Mouse (Mus musculus): ENCODE data around the gene Pced1a.
A peak's percentile ranks its signal among the peaks of the same experiment; 100 is the strongest.

Gene Pced1a

DNA sequence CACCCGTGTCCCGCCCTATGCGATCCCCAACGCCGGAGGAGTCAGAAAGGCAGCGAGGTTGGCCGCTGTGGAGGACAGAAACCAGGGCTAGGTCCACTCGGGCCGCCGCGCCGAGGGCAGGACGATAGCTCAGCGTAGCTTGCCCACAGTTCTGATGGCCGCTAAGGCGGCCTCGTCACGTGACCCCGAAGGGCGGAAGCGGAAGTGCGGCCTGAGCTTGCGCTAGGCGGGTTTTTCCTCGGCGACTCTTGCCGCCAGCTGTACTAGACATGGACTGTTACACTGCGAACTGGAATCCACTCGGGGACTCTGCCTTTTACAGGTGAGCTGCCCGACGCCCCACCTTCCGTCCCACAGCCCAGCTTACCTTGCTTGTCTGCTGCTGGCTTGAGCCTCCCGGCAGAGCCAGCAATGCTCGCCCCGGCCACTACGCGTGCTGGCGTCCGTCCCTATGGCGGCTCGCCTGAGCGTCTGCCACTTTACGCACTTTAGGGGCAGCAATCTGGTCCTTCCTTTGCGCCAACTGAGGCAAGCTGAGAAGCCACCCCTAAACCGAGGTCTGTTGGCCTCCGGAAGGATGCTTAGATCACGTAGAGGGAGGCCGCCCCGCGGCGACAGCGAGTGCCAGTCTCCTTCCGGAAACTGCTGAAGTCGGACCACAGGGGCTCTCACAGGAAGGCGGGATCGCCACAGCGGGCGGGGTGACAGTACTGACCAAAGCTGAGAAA, at the start of gene Pced1a, which contains the start of gene Vps16:
Gene Pced1a, minus strand, starts transcription at position 576 of the 728 bp plus-strand sequence.
Gene Vps16, plus strand, starts transcription at position 214 of the 728 bp plus-strand sequence.
- peak; percentile 93 for DNase-seq (ENCODE audit: low spot score)

DNA sequence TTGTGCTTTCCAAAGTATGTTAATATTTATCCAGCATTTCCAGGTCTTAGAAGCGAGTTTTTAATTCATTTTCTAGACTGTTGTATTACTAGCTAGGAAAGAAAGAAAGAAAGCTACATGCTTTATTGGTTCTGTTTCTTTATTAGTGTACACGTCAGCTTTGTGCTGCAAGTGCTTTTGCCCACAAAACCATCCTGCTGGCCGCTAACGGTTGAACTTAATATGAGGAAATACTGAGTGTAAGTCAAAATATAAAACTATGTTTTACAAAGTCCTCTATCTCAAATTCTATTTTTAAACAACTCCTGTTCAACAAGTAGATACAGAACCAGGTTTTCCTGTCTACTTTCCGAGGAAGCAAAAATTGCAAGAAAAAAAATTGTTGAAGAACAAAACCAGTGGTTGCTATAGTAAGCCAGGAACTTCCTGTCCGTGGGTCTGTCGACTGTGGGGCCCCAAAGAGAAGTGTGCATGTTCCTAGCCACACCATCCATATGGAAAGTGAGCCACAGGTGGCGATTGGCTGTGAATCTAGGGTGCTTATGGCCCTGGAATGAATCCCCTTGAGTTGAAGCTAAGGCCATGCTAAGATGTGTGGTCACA, 48.5 kb upstream of the Pced1a start:
- no peak for DNase-seq (ENCODE audit: low spot score)

DNA sequence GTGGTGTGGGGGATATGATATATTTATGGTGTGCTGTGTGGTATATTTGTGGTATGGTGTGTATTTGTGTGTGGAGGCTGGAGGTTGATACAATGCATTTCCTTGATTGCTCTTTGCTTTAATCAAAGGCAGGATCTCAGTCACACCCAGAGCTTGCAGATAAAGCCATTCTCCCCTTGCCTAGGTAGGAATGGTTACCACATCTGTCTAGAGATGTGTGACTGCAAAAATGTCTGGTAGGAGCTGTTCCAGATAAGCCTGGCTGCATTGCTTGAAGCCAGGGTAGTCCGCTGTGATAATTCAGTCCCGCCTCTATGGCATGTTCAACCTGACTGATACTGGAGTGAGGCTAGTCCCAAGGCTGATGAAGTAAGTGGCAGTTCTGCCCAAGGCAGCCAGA, 45.4 kb upstream of the Pced1a start:
- DNase-seq (ENCODE audit: low spot score), result no peak

DNA sequence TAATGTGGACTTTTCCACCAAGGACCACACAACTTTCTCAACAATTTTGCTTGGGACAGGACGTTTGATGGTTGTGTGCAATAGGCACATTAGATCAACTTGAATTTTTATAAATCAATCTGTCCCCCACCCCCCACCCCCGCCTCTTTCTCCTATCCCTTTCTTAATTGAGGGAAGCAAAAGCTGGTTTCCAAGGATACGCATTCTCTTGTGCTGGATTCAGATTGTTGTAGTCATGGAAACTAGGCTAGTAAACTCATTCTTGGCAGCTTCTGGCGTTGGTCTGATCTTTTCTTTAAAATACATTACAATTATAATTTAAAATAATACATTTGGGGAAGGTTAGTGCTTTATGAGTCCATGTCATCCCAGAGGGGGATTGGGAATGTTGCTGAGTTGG, 44.9 kb upstream of the Pced1a start:
- DNase-seq (ENCODE audit: low spot score), result peak; percentile 68

GRCm38 (mm10) chr2:130466438-130466837, 41.9 kb upstream of the Pced1a start:
- DNase-seq (ENCODE audit: low spot score), result no peak

GRCm38 (mm10) chr2:130461287-130462071, 37.0 kb upstream of the Pced1a start:
- no peak for DNase-seq (ENCODE audit: low spot score)

DNA sequence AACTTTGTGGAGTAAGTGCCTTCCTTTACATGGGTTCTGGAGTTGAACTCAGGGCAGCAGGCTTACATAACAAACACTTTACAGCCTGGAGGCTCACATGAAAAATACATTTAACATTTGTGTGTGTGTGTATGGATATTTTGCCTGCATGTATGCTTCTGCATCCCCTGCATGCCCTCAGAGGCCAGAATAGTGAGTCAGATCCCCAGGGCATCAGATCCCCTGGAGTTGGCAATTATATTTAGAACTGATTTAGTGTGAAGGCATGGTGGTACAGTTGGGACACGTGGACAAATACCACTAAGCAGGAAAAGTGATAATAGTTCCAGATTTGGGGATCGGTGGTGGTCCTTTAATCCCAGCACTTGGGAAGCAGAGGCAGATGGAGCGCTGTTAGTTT, 35.1 kb upstream of the Pced1a start:
- DNase-seq (ENCODE audit: low spot score), result no peak

GRCm38 (mm10) chr2:130457871-130458270, 33.4 kb upstream of the Pced1a start:
- no peak for DNase-seq (ENCODE audit: low spot score)

GRCm38 (mm10) chr2:130454748-130455370, 30.4 kb upstream of the Pced1a start:
- no peak for DNase-seq (ENCODE audit: low spot score)

GRCm38 (mm10) chr2:130453421-130453820, 28.9 kb upstream of the Pced1a start:
- no peak for DNase-seq (ENCODE audit: low spot score)

DNA sequence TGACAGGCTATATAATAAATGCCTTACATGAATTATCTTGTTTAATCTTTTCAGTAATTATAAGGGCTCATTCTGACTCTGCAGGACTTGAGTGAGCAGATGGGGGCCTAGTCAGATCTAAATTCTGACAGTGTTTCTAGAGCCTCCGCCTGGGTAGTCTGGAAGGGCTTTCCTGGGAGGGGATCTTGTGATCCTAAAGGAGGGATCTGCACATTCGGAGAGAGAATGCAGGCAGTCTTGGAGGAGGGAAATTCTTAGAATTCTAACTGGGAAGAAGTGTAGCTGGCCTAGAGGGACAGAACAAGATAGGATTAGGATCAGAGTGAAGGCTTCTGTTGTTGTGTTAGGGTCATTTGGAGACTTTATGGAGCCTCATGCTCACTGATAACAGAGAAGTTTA, 27.8 kb upstream of the Pced1a start:
- DNase-seq (ENCODE audit: low spot score), result no peak

DNA sequence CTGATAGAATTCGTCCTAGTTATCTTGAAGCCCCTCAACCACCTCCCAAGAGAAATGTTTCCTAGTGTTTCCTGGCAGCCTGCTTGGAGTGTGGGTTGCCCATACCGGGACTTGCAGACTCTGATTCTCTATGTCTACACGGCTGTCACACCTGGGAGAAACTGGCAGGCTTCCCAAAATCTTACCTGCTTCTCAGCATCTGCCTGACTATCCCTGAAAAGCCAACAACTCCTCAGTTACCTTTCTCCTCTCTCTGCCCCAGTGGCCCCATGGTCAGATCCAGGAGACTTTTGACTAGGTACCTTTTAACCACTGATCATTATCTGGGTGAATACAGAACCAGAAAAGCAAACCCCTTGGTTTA, 27.2 kb upstream of the Pced1a start:
- DNase-seq (ENCODE audit: low spot score), result no peak

- no peak for DNase-seq (ENCODE audit: low spot score)
These were observed 26.7 kb upstream of the Pced1a start for GRCm38 (mm10) chr2:130451086-130451726.

GRCm38 (mm10) chr2:130450434-130450796, 25.9 kb upstream of the Pced1a start:
- no peak for DNase-seq (ENCODE audit: low spot score)

DNA sequence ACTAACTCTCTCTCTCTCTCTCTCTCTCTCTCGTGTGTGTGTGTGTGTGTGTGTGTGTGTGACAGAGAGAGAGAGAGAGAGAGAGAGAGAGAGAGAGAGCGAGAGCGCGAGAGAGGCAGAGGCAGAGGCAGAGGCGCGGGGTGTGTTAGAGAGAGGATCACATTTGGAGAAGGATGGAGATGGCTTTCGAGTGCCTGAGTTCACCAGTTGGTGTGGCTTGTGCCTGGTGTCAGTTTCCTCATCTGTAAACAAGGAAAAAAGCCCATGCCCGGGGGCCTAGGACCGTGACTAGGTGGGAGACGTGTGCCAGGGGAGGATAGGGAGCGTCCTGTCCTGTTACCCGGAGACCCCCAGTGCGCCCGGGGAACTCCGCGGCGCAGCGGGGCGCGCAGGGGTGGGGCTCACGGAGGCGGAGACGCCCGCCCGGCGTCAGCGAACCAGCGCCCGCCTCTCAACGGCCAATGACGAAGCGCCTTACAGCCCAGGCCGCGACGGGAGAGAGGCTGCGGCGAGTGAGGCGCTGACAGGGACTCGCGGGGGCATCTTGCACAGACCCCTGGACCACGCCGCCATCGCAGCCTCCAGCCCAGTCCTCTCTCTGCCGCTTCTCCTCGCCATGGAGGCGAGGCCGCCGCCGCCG, 25.4 kb upstream of the Pced1a start, which contains the start of gene Ptpra:
Gene Ptpra, plus strand, starts transcription at position 485 of the 640 bp plus-strand sequence.
- peak; percentile 90 for DNase-seq (ENCODE audit: low spot score)

DNA sequence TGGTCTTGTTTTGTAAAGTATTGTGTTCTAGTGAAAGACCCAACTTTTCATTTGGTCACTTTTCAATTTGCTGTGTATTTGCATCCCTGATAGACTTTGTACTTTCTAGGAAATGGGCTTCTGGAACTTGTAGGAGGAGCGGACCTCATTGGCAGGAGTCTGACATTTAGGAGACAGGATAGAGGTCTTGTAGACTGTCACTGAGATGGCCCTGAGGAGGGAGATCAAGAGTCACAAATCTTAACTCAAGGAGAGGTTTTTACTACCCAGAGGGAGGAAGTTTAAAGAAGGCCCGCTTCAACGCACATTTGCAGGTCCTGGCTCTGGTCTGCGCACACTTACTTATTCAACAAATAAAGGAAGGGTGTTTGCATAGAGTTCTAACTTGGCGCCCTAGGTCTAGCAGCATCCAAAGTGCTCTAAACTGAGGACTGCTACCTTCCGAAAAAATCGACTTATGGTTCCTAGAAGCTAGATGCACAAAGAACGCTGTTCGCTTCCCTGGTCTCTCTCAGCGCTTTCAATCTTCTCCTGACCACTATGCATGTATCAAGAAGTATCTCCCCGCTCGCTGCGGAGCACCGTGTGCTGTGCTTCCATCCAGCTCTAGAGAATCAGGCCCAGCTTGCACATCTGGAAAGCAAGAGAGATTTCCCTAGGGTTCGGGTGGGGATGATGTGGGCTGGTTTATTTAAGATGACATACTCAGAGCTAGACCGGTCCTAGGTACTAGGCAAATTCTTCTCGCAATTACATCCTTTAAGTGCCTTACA, 24.7 kb upstream of the Pced1a start:
- peak; percentile 43 for DNase-seq (ENCODE audit: low spot score)

DNA sequence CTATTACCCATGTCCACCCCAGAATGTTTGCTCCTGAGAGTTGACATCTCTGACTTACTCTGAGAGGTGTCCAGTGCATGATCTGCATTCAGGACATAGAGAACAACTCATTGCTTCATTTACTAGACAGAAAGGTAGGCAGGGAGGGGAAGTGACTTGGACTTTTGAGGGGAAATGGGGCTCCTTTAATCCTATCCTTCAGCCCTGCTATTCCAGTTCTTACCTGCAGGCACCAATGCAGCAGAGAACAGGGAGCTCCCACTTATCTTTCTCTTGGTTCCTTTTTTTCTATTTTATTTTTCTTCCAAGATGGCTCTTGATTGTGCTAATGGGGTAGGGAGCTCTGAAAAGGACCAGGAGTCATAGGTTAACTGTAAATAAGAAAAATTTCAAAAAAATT, 23.9 kb upstream of the Pced1a start:
- DNase-seq (ENCODE audit: low spot score), result no peak

GRCm38 (mm10) chr2:130442162-130442561, 17.7 kb upstream of the Pced1a start:
- DNase-seq (ENCODE audit: low spot score), result no peak

- DNase-seq (ENCODE audit: low spot score), result no peak
These were observed 15.5 kb upstream of the Pced1a start for GRCm38 (mm10) chr2:130439840-130440480.

DNA sequence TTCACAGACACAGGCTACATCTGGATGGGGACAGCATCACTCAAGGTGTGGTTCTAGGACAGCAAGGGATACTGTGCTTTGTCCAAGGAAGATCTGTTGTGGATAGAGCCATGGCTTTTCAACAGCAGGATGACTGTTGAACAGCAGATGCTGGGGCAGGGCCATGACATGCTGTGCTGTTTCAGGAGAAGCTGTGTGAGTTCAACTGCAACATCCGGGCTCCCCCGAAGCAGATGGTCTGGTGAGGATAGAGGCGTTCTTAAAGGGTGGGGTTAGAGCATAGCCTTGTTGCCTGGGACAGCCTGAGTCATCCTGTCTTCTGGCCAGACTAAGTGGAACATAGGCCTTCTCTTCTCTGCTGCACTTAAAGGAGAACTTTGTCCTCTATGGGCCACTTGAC, 14.4 kb upstream of the Pced1a start:
- DNase-seq (ENCODE audit: low spot score), result no peak
